In the genomic region with DNA sequence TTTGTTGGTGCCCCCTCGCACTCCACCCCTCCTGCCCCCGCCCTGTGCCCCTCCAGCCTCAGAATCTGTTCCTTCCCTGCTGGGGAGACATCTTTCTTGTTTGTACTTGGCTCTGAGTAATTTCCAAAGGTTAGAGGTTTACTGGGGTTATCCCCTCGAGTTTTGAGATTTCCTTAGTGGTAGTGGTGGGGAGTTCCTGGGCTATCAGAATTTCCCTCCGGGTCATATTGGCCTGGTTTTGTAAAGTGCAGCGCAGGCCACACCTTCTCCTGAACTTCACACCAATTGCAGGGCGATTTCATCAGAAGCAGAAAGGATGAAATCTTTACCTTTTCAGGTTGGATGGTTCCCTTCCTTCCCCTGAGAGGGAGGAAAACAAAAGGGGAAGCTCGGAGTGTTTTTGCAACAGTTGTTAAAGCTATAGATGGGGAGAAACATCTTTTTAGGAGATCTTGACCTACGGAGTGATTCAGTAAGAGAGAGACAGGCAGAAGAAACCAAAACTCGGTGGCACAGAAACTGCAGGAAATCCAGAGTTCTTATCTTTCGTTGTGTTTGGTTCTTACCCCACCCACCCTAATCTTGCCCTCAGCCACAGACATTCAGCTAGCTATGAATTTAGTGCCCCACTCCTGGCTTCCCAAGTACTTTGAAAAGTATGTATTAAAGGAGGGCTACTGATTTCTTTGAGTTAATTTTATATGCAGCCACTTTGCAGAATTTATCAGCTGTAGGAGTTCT, we compare ENCODE assay signal across 8 mouse cellular contexts. TPM values are rescaled to one million over a fixed set of nuclear protein-coding genes. Genes with fewer than 3 reads are reported as not detected.
DNase-seq lines count a peak whose midpoint lies in the region; ATAC-seq and TF ChIP-seq lines count a peak whose summit lies in the region.

No protein-coding gene starts in this region.

- peak overlapping the region; percentile 69 for H3K4me3 ChIP-seq in liver, adult 2 months (ENCODE audit: insufficient read depth, low read depth, low read length)
- H3K4me3 ChIP-seq in embryonic facial prominence, embryonic 14.5 days (ENCODE audit: low read depth, low read length): peak overlapping the region; percentile 58
- H3K4me3 ChIP-seq in limb, embryonic 10.5 days: peak overlapping the region; percentile 53
- peak overlapping the region; percentile 41 for H3K4me3 ChIP-seq in neural tube, embryonic 13.5 days

- no peaks in the 10 kb centered on the region for H3K4me1 ChIP-seq in liver, adult 2 months (ENCODE audit: control insufficient read depth, insufficient read depth, low read length)
- H3K4me1 ChIP-seq in embryonic facial prominence, embryonic 14.5 days (ENCODE audit: control insufficient read depth, insufficient read depth, low read length): peaks cover 7% of the 10 kb centered on the region; the same call in 1 of the 2 replicates
- peaks cover 24% of the 10 kb centered on the region for H3K4me1 ChIP-seq in limb, embryonic 10.5 days
- peaks cover 11% of the 10 kb centered on the region for H3K4me1 ChIP-seq in neural tube, embryonic 13.5 days (replicated peaks)

- no peak for ATAC-seq in embryonic facial prominence, embryonic 14.5 days (ENCODE audit: low read depth)
- ATAC-seq in neural tube, embryonic 13.5 days (ENCODE audit: low read depth): no peak

- H3K36me3 ChIP-seq in liver, adult 2 months (ENCODE audit: control insufficient read depth, insufficient read depth, low read length): no peaks in the 10 kb centered on the region
- no peaks in the 10 kb centered on the region for H3K36me3 ChIP-seq in embryonic facial prominence, embryonic 14.5 days (ENCODE audit: control insufficient read depth, insufficient read depth, low read length)
- no peaks in the 10 kb centered on the region for H3K36me3 ChIP-seq in limb, embryonic 10.5 days
- no peaks in the 10 kb centered on the region for H3K36me3 ChIP-seq in neural tube, embryonic 13.5 days

- no peaks in the 10 kb centered on the region for H3K27me3 ChIP-seq in liver, adult 2 months (ENCODE audit: control insufficient read depth, insufficient read depth, low read length)
- peaks cover 10% of the 10 kb centered on the region; the same call in 1 of the 2 replicates for H3K27me3 ChIP-seq in embryonic facial prominence, embryonic 14.5 days (replicated peaks; ENCODE audit: control insufficient read depth, insufficient read depth, low read length)
- peaks cover 45% of the 10 kb centered on the region for H3K27me3 ChIP-seq in limb, embryonic 10.5 days (ENCODE audit: low read depth, poor library complexity, severe bottlenecking)
- peaks cover 38% of the 10 kb centered on the region for H3K27me3 ChIP-seq in neural tube, embryonic 13.5 days

- WGBS in liver, adult 2 months: 18% methylated on average over 10 of the region's 10 CpGs
- WGBS in embryonic facial prominence, embryonic 14.5 days: 23% methylated on average over 10 of the region's 10 CpGs
- 20% methylated on average over 10 of the region's 10 CpGs for WGBS in limb, embryonic 10.5 days
- 29% methylated on average over 10 of the region's 10 CpGs for whole genome bisulfite sequencing in neural tube, embryonic 13.5 days

- no peaks in the 10 kb centered on the region for H3K79me2 ChIP-seq in liver, adult 2 months (ENCODE audit: control insufficient read depth, insufficient read depth, low read length)

- peak overlapping the region; percentile 52; the same call in 1 of the 2 replicates for H3K9ac ChIP-seq in liver, adult 2 months (ENCODE audit: low read depth, low read length)
- H3K9ac ChIP-seq in embryonic facial prominence, embryonic 14.5 days (ENCODE audit: low read depth, low read length): peak overlapping the region; percentile 69
- peak overlapping the region; percentile 66 for H3K9ac ChIP-seq in neural tube, embryonic 13.5 days

- DNase-seq in liver, adult 2 months (ENCODE audit: extremely low read depth, low read depth, low spot score): no peak
- DNase-seq in liver: no peak
- no peak for DNase-seq in embryonic facial prominence, embryonic 14.5 days (ENCODE audit: low spot score)
- no peak for DNase-seq in limb, embryonic 10.5 days (ENCODE audit: low spot score)
- no peak for DNase-seq in right cerebral cortex, postnatal 14 days
- DNase-seq in embryo, embryonic 11 days: no peak
- DNase-seq in left cerebral cortex, postnatal 14 days (ENCODE audit: low spot score in 2 of 2): no peak

- no peaks in the 10 kb centered on the region for H3K9me3 ChIP-seq in embryonic facial prominence, embryonic 14.5 days (ENCODE audit: control insufficient read depth, low read length)
- no peaks in the 10 kb centered on the region for H3K9me3 ChIP-seq in limb, embryonic 10.5 days (replicated peaks)
- no peaks in the 10 kb centered on the region for H3K9me3 ChIP-seq in neural tube, embryonic 13.5 days

- TF ChIP-seq POLR2A in liver, adult 2 months (IDR thresholded peaks at IDR 0.05; ENCODE audit: extremely low read depth, insufficient read depth, low read length): no peak

- no peak for TF ChIP-seq CTCF in liver, adult 2 months (IDR thresholded peaks at IDR 0.05; ENCODE audit: low read depth, low read length)

- intact Hi-C loops in left cerebral cortex, postnatal 14 days (cut with DNase I): no loop called here

- H3K27ac ChIP-seq in liver, adult 2 months (replicated peaks; ENCODE audit: insufficient read depth, low read depth, low read length): no peak overlapping the region
- H3K27ac ChIP-seq in embryonic facial prominence, embryonic 14.5 days (replicated peaks; ENCODE audit: low read depth, low read length): no peak overlapping the region
- H3K27ac ChIP-seq in limb, embryonic 10.5 days: no peak overlapping the region; the same call in 1 of the 2 replicates
- no peak overlapping the region for H3K27ac ChIP-seq in neural tube, embryonic 13.5 days (replicated peaks)

- H3K4me2 ChIP-seq in embryonic facial prominence, embryonic 14.5 days (ENCODE audit: low read depth, low read length): peak overlapping the region; percentile 94
- peak overlapping the region; percentile 72 for H3K4me2 ChIP-seq in neural tube, embryonic 13.5 days

RNA-seq across cellular contexts. Expression of a gene that starts 1.0 kb away (rescaled TPM):
- 3.1 and 4.0 TPM in 2 replicates for total RNA-seq in liver, adult 2 months (2014; rRNA removed)
- polyA plus RNA-seq in liver, adult 2 months (2012; rRNA removed): 0.37 and 0.61 TPM in 2 replicates
- 12.2 and 16.3 TPM in 2 replicates for polyA plus RNA-seq in embryonic facial prominence, embryonic 14.5 days (2014; fragmentation: Nextera tagmentation; extraction: Ambion mirVana)
- polyA plus RNA-seq in limb, embryonic 10.5 days (2016; fragmentation: Nextera tagmentation; extraction: Ambion mirVana): 0.90 and 1.3 TPM in 2 replicates
- polyA plus RNA-seq in neural tube, embryonic 13.5 days (2015; fragmentation: Nextera tagmentation; extraction: Ambion mirVana): 4.1 and 5.9 TPM in 2 replicates
- total RNA-seq in left cerebral cortex, postnatal 14 days (2021): 1 to 10 TPM; 5.4 to 5.9 TPM
